15 mouse cellular contexts compared by ENCODE assay signal in the genomic region with DNA sequence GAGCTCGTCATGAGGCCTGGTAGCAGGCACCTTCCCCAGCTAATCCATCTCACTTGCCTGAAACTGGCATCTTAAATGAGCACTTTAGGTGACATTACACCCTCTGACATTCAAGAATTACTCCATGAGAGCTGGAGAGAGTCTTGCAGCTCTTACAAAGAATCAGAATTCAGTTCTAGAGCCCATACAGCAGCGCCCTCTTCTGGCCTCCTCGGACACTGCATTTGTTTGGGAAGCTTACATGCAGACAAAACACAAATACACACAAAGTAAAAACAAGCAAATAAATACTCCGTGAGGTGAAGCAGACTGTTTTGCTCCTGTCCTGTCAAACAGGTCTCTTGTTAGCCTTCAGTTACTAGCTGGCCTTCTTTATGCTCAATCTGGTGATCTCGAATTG. TPM values are rescaled to one million over a fixed set of nuclear protein-coding genes. Genes with fewer than 3 reads are reported as not detected.
DNase-seq lines count a peak whose midpoint lies in the region; ATAC-seq and TF ChIP-seq lines count a peak whose summit lies in the region.
"Not testable (repeated sequence)": the region's sequence is repeated elsewhere in the genome, so short reads cannot be mapped to it uniquely, and the experiment has no call there.
"Had no signal": no experiment of that assay in that cellular context is flagged by ENCODE, and none has a peak within 500 bp of the region (broad histone marks: within the 10 kb centered on the region; RNA-seq: fewer than 3 reads in every experiment).

No protein-coding gene starts in this region.

- not testable (repeated sequence) for ATAC-seq in hindbrain, embryonic 11.5 days (ENCODE audit: low FRiP score)

- 40% methylated on average over 5 of the region's 5 CpGs for WGBS in bone marrow, adult 2 months
- WGBS in embryonic facial prominence, embryonic 10.5 days = 44% methylated on average over 5 of the region's 5 CpGs
- WGBS in hindbrain, embryonic 11.5 days = 47% methylated on average over 5 of the region's 5 CpGs
- 38% methylated on average over 5 of the region's 5 CpGs for whole genome bisulfite sequencing in small intestine, adult 2 months

- not testable (repeated sequence) for TF ChIP-seq EP300 in ES-Bruce4 (IDR thresholded peaks at IDR 0.05; ENCODE audit: insufficient read depth, low read depth, low read length)

- H3K9ac ChIP-seq in ES-Bruce4 (ENCODE audit: low read depth, poor library complexity, severe bottlenecking); hindbrain, embryonic 11.5 days (ENCODE audit: low read depth, low read length): not testable (repeated sequence)

- H3K27me3 ChIP-seq in ES-Bruce4 (ENCODE audit: control insufficient read depth, insufficient read depth, low read length, poor library complexity, severe bottlenecking); embryonic facial prominence, embryonic 10.5 days (replicated peaks; ENCODE audit: low read depth, poor library complexity, severe bottlenecking); hindbrain, embryonic 11.5 days (ENCODE audit: control insufficient read depth, insufficient read depth, low read length); small intestine, adult 2 months (ENCODE audit: control insufficient read depth, insufficient read depth, low read length): not testable (repeated sequence)

- TF ChIP-seq CTCF in ES-Bruce4 (IDR thresholded peaks at IDR 0.05; ENCODE audit: low read depth, low read length) = peak; percentile 26
- TF ChIP-seq CTCF in bone marrow, adult 2 months (IDR thresholded peaks at IDR 0.05; ENCODE audit: control insufficient read depth, insufficient read depth, low read length) = peak; percentile 26
- TF ChIP-seq CTCF in small intestine, adult 2 months (IDR thresholded peaks at IDR 0.05; ENCODE audit: extremely low read depth, insufficient read length, insufficient replicate concordance, low read depth, low read length) = peak; percentile 14; the same call in 1 of the 2 replicates

- TF ChIP-seq POLR2A in ES-Bruce4 (IDR thresholded peaks at IDR 0.05; ENCODE audit: insufficient read depth, low read length); bone marrow, adult 2 months (IDR thresholded peaks at IDR 0.05; ENCODE audit: borderline replicate concordance, control insufficient read depth, low read depth, low read length); small intestine, adult 2 months (IDR thresholded peaks at IDR 0.05; ENCODE audit: low read depth, low read length): not testable (repeated sequence)

- peak; percentile 32 for DNase-seq in embryonic facial prominence, embryonic 10.5 days (ENCODE audit: low spot score)
- peak; percentile 53 for DNase-seq in hindbrain, embryonic 11.5 days (ENCODE audit: low spot score)
- peak; percentile 2 to 3 for DNase-seq in layer of hippocampus, postnatal 14 days (ENCODE audit: low spot score in 2 of 2)
- peak; percentile 25 for DNase-seq in mesoderm, embryonic 11.5 days (ENCODE audit: low read depth, low spot score)

- H3K4me2 ChIP-seq in hindbrain, embryonic 11.5 days (replicated peaks; ENCODE audit: low read depth, low read length) = not testable (repeated sequence)

- H3K27ac ChIP-seq in ES-Bruce4 (ENCODE audit: insufficient read depth, low read length); bone marrow, adult 2 months (ENCODE audit: control insufficient read depth, insufficient read depth, low read depth, low read length, poor library complexity); embryonic facial prominence, embryonic 10.5 days (replicated peaks); hindbrain, embryonic 11.5 days (ENCODE audit: low read depth, low read length); small intestine, adult 2 months (ENCODE audit: insufficient read depth, low read depth, low read length): not testable (repeated sequence)

- H3K4me1 ChIP-seq in ES-Bruce4 (ENCODE audit: control insufficient read depth, insufficient read depth, low read length); bone marrow, adult 2 months (ENCODE audit: control insufficient read depth, insufficient read depth, low read length); embryonic facial prominence, embryonic 10.5 days; hindbrain, embryonic 11.5 days (replicated peaks; ENCODE audit: control insufficient read depth, insufficient read depth, low read length); small intestine, adult 2 months (ENCODE audit: control insufficient read depth, insufficient read depth, insufficient read length, low read length): not testable (repeated sequence)

- H3K4me3 ChIP-seq in ES-Bruce4 (ENCODE audit: low read depth, low read length); bone marrow, adult 2 months (replicated peaks; ENCODE audit: control insufficient read depth, low read depth, low read length); embryonic facial prominence, embryonic 10.5 days; hindbrain, embryonic 11.5 days (ENCODE audit: low read depth, low read length); small intestine, adult 2 months (ENCODE audit: low read depth, low read length): not testable (repeated sequence)

- H3K9me3 ChIP-seq in ES-Bruce4 (replicated peaks; ENCODE audit: control insufficient read depth, insufficient read depth, low read length, poor library complexity, severe bottlenecking); embryonic facial prominence, embryonic 10.5 days; hindbrain, embryonic 11.5 days (ENCODE audit: control insufficient read depth, low read length): not testable (repeated sequence)

- H3K36me3 ChIP-seq in ES-Bruce4 (ENCODE audit: control insufficient read depth, insufficient read depth, low read length, poor library complexity, severe bottlenecking); embryonic facial prominence, embryonic 10.5 days (replicated peaks); hindbrain, embryonic 11.5 days (ENCODE audit: control insufficient read depth, insufficient read depth, low read length); small intestine, adult 2 months (ENCODE audit: control insufficient read depth, insufficient read depth, low read length): not testable (repeated sequence)

RNA-seq across cellular contexts. Expression of gene Gsdmc3, which starts 16.4 kb away (rescaled TPM):
- polyA plus RNA-seq in ES-Bruce4 (2011; ENCODE audit: insufficient read depth, insufficient read length, low read depth, missing spikeins) = not detected in 2 replicates
- not detected in 2 replicates for polyA plus RNA-seq in bone marrow, adult 2 months (2011; ENCODE audit: insufficient read depth, insufficient read length, low replicate concordance, missing spikeins)
- not detected in 2 replicates for polyA plus RNA-seq in embryonic facial prominence, embryonic 10.5 days (2016; fragmentation: Nextera tagmentation; extraction: Ambion mirVana)
- not detected in 2 replicates for polyA plus RNA-seq in hindbrain, embryonic 11.5 days (2014; fragmentation: Nextera tagmentation; extraction: Ambion mirVana)
- not detected for total RNA-seq in layer of hippocampus, postnatal 14 days (2021)
- polyA plus RNA-seq in small intestine, adult 2 months (2012; rRNA removed) = 0.17 and 6.3 TPM in 2 replicates
- total RNA-seq: adrenal gland, postnatal 36 days; left cerebral cortex, postnatal 10 days; megakaryocyte, adult 5-6 weeks had no signal
- polyA plus RNA-seq: frontal cortex, adult 2 months; gonadal fat pad, adult 2 months; heart, postnatal 0 days; intestine, embryonic 15.5 days; liver, embryonic 15.5 days had no signal

RNA-seq across cellular contexts. Expression of gene Gsdmc2, which starts 17.0 kb away (rescaled TPM):
- not detected in 2 replicates for polyA plus RNA-seq in ES-Bruce4 (2011; ENCODE audit: insufficient read depth, insufficient read length, low read depth, missing spikeins)
- polyA plus RNA-seq in bone marrow, adult 2 months (2011; ENCODE audit: insufficient read depth, insufficient read length, low replicate concordance, missing spikeins) = not detected in 2 replicates
- polyA plus RNA-seq in embryonic facial prominence, embryonic 10.5 days (2016; fragmentation: Nextera tagmentation; extraction: Ambion mirVana) = not detected in 2 replicates
- not detected in 2 replicates for polyA plus RNA-seq in hindbrain, embryonic 11.5 days (2014; fragmentation: Nextera tagmentation; extraction: Ambion mirVana)
- total RNA-seq in layer of hippocampus, postnatal 14 days (2021) = not detected
- polyA plus RNA-seq in small intestine, adult 2 months (2012; rRNA removed) = 0.84 and 19.1 TPM in 2 replicates
- total RNA-seq: adrenal gland, postnatal 36 days; left cerebral cortex, postnatal 10 days; megakaryocyte, adult 5-6 weeks had no signal
- polyA plus RNA-seq: frontal cortex, adult 2 months; gonadal fat pad, adult 2 months; heart, postnatal 0 days; liver, embryonic 15.5 days had no signal

RNA-seq across cellular contexts. Expression of gene Gsdmc4, which starts 50.1 kb away (rescaled TPM):
- polyA plus RNA-seq in ES-Bruce4 (2011; ENCODE audit: insufficient read depth, insufficient read length, low read depth, missing spikeins) = not detected in 2 replicates
- polyA plus RNA-seq in bone marrow, adult 2 months (2011; ENCODE audit: insufficient read depth, insufficient read length, low replicate concordance, missing spikeins) = not detected in 2 replicates
- not detected in 2 replicates for polyA plus RNA-seq in embryonic facial prominence, embryonic 10.5 days (2016; fragmentation: Nextera tagmentation; extraction: Ambion mirVana)
- not detected in 2 replicates for polyA plus RNA-seq in hindbrain, embryonic 11.5 days (2014; fragmentation: Nextera tagmentation; extraction: Ambion mirVana)
- total RNA-seq in layer of hippocampus, postnatal 14 days (2021) = not detected
- polyA plus RNA-seq in small intestine, adult 2 months (2012; rRNA removed) = 1.1 and 30.6 TPM in 2 replicates
- total RNA-seq: adrenal gland, postnatal 36 days; left cerebral cortex, postnatal 10 days had no signal
- polyA plus RNA-seq: heart, postnatal 0 days; liver, embryonic 15.5 days had no signal

Comparison
In these comparisons a context has a peak if more than half of its experiments do, and no peak if none do; other contexts are left out.
1. DNase-seq: peak in every context shown above with its lines; median percentile 53 in hindbrain, embryonic 11.5 days; 32 in embryonic facial prominence, embryonic 10.5 days; 25 in mesoderm, embryonic 11.5 days; 2 in layer of hippocampus, postnatal 14 days.